Mouse (Mus musculus) hindbrain, embryonic 15.5 days (tissue): ENCODE data around the gene Tvp23a. TPM values are rescaled to one million over a fixed set of nuclear protein-coding genes. Genes with fewer than 3 reads are reported as not detected.
A peak's percentile ranks its signal among the peaks of the same experiment; 100 is the strongest.

Experiments
- ATAC-seq: fragments of 200-750 bp; cut with Nextera tagmentation; 2 replicates; pipeline ENCODE4 v1.8.0; 2017; ENCODE audit warnings: low read depth, moderate number of reproducible peaks, moderate TSS enrichment; ENCODE audit not compliant: low FRiP score
- H3K27ac ChIP-seq: fragments of 300-500 bp; sonication (generic); replicated peaks from 2 replicates; pipeline ENCODE4 v1.5.1; 2015; ENCODE audit warnings: mild to moderate bottlenecking, inconsistent platforms
- H3K27me3 ChIP-seq: fragments of 300-500 bp; sonication (generic); 2 replicates; pipeline ENCODE4 v1.6.1; 2015; ENCODE audit warnings: control low read depth, inconsistent platforms
- H3K36me3 ChIP-seq: fragments of 300-500 bp; sonication (generic); 2 replicates; pipeline ENCODE4 v1.6.1; 2015; ENCODE audit warnings: control low read depth, inconsistent platforms
- H3K4me1 ChIP-seq: fragments of 300-500 bp; sonication (generic); replicated peaks from 2 replicates; pipeline ENCODE4 v1.6.1; 2015; ENCODE audit warnings: control low read depth, inconsistent platforms
- H3K4me2 ChIP-seq: fragments of 300-500 bp; sonication (generic); 2 replicates; pipeline ENCODE4 v1.6.1; 2015; ENCODE audit warnings: moderate library complexity, mild to moderate bottlenecking, inconsistent platforms
- H3K4me3 ChIP-seq: fragments of 300-500 bp; sonication (generic); 2 replicates; pipeline ENCODE4 v1.5.1; 2015; ENCODE audit warnings: mild to moderate bottlenecking, inconsistent platforms
- H3K9ac ChIP-seq: fragments of 300-500 bp; sonication (generic); 2 replicates; pipeline ENCODE4 v1.6.1; 2015; ENCODE audit warnings: inconsistent platforms
- H3K9me3 ChIP-seq: fragments of 300-500 bp; sonication (generic); 2 replicates; pipeline ENCODE4 v1.6.1; 2016; ENCODE audit warnings: control low read depth, inconsistent platforms
- WGBS: fragments of 180-500 bp; shearing (Covaris S2); methylation state at CpG from one replicate; pipeline ENCODE4 v1.1.7; 2015; 5-methylcytosine and 5-hydroxymethylcytosine counted together
- polyA plus RNA-seq: library from polyadenylated mRNA; unstranded; fragments of >200 nt; fragmentation: Nextera tagmentation; extraction: Ambion mirVana; gene quantifications from 2 replicates; pipeline ENCODE4 v1.2.1, GENCODE M21; 2015

Tvp23a gene
- polyA plus RNA-seq, 1 experiment from 2014 or later, result 49.7 TPM

DNA sequence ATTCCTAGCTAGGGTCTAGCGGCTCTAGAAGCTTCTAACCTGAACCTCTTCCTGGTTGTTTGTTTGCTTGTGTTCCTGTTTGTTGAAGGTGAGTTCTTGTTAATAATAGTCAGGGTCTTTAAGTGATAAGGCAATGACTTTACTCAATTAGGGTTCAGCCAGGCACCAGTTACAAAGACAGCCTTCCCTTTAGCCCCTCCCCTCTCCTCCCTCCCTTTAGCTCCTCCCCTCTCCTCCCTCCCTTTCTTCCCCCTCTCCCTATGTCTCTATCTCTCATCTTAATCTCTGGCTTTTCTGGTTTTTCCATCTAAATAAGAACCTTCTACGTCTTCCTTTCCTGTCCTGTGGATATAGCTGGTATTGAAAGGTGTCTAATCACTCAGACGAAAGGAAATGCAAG is 62.6 kb downstream of the Tvp23a start:
- Histone ChIP-seq H3K9ac (no peak overlapping the region), H3K27me3 (no peaks in the 10 kb centered on the region), H3K4me1 (no peaks in the 10 kb centered on the region), H3K4me2 (no peak overlapping the region), H3K27ac (no peak overlapping the region), H3K36me3 (no peaks in the 10 kb centered on the region), H3K4me3 (no peak overlapping the region), H3K9me3 (no peaks in the 10 kb centered on the region)
- WGBS, result 72% methylated on average over 3 of the region's 3 CpGs
- ATAC-seq, result no peak

GRCm38 (mm10) chr16:10384060-10384497 is 63.1 kb downstream of the Tvp23a start:
- Histone ChIP-seq H3K36me3 (no peaks in the 10 kb centered on the region), H3K4me2 (peak overlapping the region; percentile 25; the same call in 1 of the 2 replicates), H3K27me3 (no peaks in the 10 kb centered on the region), H3K9me3 (no peaks in the 10 kb centered on the region), H3K9ac (no peak overlapping the region), H3K27ac (no peak overlapping the region), H3K4me3 (no peak overlapping the region), H3K4me1 (no peaks in the 10 kb centered on the region)
- 30% methylated on average over 8 of the region's 8 CpGs for WGBS
- ATAC-seq, result no peak

DNA sequence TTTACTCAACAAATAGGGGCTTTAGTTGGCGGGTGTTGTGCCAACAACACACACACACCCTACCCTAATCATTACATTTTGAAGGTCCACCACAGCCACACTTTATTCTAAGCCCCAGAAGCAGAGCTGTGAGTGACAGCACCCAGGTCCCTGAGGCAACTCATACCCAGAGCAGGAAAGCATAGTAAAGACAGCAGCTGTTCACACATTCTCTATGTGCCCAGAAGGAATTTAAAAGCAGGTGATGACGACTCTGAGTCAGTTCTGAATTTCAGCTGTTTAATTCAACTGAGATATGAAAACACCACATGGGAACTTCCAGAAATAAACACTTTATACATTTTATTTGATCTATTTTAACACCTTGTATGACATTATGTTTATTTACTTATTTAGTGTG is 67.6 kb downstream of the Tvp23a start:
- no peak overlapping the region for H3K4me3 ChIP-seq
- 65% methylated on average over 2 of the region's 2 CpGs for WGBS
- no peak overlapping the region for H3K4me2 ChIP-seq
- H3K9ac ChIP-seq, result no peak overlapping the region
- no peak for ATAC-seq
- no peaks in the 10 kb centered on the region for H3K9me3 ChIP-seq
- H3K27ac ChIP-seq, result no peak overlapping the region
- no peaks in the 10 kb centered on the region for H3K27me3 ChIP-seq
- H3K36me3 ChIP-seq, result no peaks in the 10 kb centered on the region
- peaks cover 2% of the 10 kb centered on the region for H3K4me1 ChIP-seq

- peaks cover 6% of the 10 kb centered on the region for H3K4me1 ChIP-seq
- no peak overlapping the region for H3K9ac ChIP-seq
- no peak overlapping the region for H3K27ac ChIP-seq
- no peaks in the 10 kb centered on the region for H3K27me3 ChIP-seq
- no peak for ATAC-seq
- no peak overlapping the region for H3K4me2 ChIP-seq
- 65% methylated on average over 1 of the region's 1 CpGs for WGBS
- no peaks in the 10 kb centered on the region for H3K36me3 ChIP-seq
- H3K4me3 ChIP-seq, result no peak overlapping the region
- H3K9me3 ChIP-seq, result no peaks in the 10 kb centered on the region
These were observed 69.9 kb downstream of the Tvp23a start for GRCm38 (mm10) chr16:10377286-10377685.

- ATAC-seq, result peak; percentile 82
- Histone ChIP-seq H3K27me3 (no peaks in the 10 kb centered on the region), H3K36me3 (no peaks in the 10 kb centered on the region), H3K4me1 (peaks cover 6% of the 10 kb centered on the region), H3K4me2 (peak overlapping the region; percentile 50), H3K9me3 (no peaks in the 10 kb centered on the region), H3K9ac (0 out of 2 replicates have a peak overlapping the region, but pooled peaks have one; percentile 4), H3K4me3 (peak overlapping the region; percentile 11), H3K27ac (no peak overlapping the region)
- 21% methylated on average over 13 of the region's 13 CpGs for WGBS
These were observed 72.7 kb downstream of the Tvp23a start for GRCm38 (mm10) chr16:10374254-10375011.

DNA sequence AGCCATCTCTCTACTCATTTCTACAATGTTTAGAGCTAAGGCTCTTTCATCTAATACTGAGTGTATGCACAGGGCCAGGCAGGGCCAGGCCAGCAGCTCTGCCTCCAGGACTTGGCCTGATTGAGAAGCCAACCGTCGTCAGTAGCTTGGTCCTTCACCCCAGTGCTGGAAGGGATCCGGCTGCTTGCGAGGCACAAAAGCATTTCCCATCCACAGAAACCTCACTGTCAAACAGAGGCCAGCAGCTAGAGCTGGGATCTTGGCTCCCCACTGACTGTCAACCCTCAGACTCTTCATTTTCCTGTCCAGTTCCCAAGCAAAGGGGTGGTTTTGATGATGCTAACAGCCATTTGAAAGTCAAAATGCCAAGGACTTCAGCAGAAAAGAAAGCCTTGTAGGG is 74.8 kb downstream of the Tvp23a start:
- H3K27ac ChIP-seq, result no peak overlapping the region
- ATAC-seq, result no peak
- H3K4me1 ChIP-seq, result peaks cover 6% of the 10 kb centered on the region
- no peaks in the 10 kb centered on the region for H3K27me3 ChIP-seq
- H3K4me3 ChIP-seq, result no peak overlapping the region
- H3K9ac ChIP-seq, result no peak overlapping the region
- no peaks in the 10 kb centered on the region for H3K36me3 ChIP-seq
- no peaks in the 10 kb centered on the region for H3K9me3 ChIP-seq
- H3K4me2 ChIP-seq, result no peak overlapping the region
- WGBS, result 71% methylated on average over 4 of the region's 4 CpGs

Other genes with a start within 250 kb of the Tvp23a start
- 18.3 and 18.8 TPM in 2 replicates for gene Emp2, start 133.4 kb downstream of the Tvp23a start, polyA plus RNA-seq
- gene Tekt5, start 51.9 kb downstream of the Tvp23a start, polyA plus RNA-seq, result 17.9 and 18.2 TPM in 2 replicates
- gene Nubp1, start 35.4 kb downstream of the Tvp23a start, polyA plus RNA-seq, result 45.5 and 48.2 TPM in 2 replicates
- gene Ciita, start 32.7 kb upstream of the Tvp23a start, polyA plus RNA-seq, result 0.37 and 0.52 TPM in 2 replicates
- 18.1 and 19.3 TPM in 2 replicates for gene Dexi, start 95.7 kb upstream of the Tvp23a start, polyA plus RNA-seq
- 66.2 and 70.2 TPM in 2 replicates for gene Clec16a, start 98.0 kb upstream of the Tvp23a start, polyA plus RNA-seq